Mouse (Mus musculus) forebrain, embryonic 12.5 days (tissue): ENCODE data around the gene Ift57. TPM values are rescaled to one million over a fixed set of nuclear protein-coding genes. Genes with fewer than 3 reads are reported as not detected.

Experiments
- ATAC-seq: fragments of 200-750 bp; cut with Nextera tagmentation; 2 replicates; pipeline ENCODE4 v1.8.0; 2017; ENCODE audit warnings: moderate TSS enrichment; ENCODE audit not compliant: low FRiP score
- H3K27ac ChIP-seq: fragments of 300-500 bp; sonication (generic); 2 replicates; pipeline ENCODE4 v1.5.1; 2016; ENCODE audit warnings: mild to moderate bottlenecking
- H3K27me3 ChIP-seq: fragments of 300-500 bp; sonication (generic); 2 replicates; pipeline ENCODE4 v1.6.1; 2016; ENCODE audit warnings: mild to moderate bottlenecking
- H3K36me3 ChIP-seq: fragments of 300-500 bp; sonication (generic); replicated peaks from 2 replicates; pipeline ENCODE4 v1.6.1; 2016; ENCODE audit warnings: mild to moderate bottlenecking
- H3K4me1 ChIP-seq: fragments of 300-500 bp; sonication (generic); 2 replicates; pipeline ENCODE4 v1.6.1; 2016
- H3K4me2 ChIP-seq: fragments of 300-500 bp; sonication (generic); 2 replicates; pipeline ENCODE4 v1.6.1; 2016; ENCODE audit warnings: mild to moderate bottlenecking, moderate library complexity
- H3K4me3 ChIP-seq: fragments of 300-500 bp; sonication (generic); replicated peaks from 2 replicates; pipeline ENCODE4 v1.5.1; 2016; ENCODE audit warnings: mild to moderate bottlenecking
- H3K9ac ChIP-seq: fragments of 300-500 bp; sonication (generic); 2 replicates; pipeline ENCODE4 v1.6.1; 2016; ENCODE audit warnings: mild to moderate bottlenecking
- H3K9me3 ChIP-seq: fragments of 300-500 bp; sonication (generic); 2 replicates; pipeline ENCODE4 v1.6.1; 2016
- WGBS: fragments of 180-500 bp; shearing (Covaris S2); methylation state at CpG from one replicate; pipeline ENCODE4 v1.1.7; 2016; 5-methylcytosine and 5-hydroxymethylcytosine counted together
- polyA plus RNA-seq: library from polyadenylated mRNA; unstranded; fragments of >200 nt; fragmentation: Nextera tagmentation; extraction: Ambion mirVana; gene quantifications from 2 replicates; pipeline ENCODE4 v1.2.1, GENCODE M21; 2016

Ift57 gene
- polyA plus RNA-seq, 1 experiment from 2014 or later: 36.6 TPM

DNA sequence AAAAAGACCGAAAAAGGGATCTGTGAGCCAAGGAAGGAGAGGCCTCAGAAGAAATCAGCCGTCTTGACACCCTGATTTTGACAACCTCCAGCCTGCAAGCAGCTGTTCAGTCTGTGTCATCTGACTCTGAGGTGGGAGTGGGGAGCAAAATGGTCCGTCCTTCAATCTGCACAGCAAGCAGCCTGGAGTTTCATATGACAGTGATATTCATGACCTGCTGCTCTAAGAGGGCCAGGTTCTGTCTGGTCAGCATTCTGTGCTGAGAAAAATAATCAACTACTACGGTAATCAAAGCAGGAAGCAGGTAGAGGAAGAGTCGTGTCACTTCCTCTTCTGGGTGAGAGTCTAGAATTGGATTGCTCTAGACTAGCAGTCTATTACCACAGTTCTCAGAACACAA is 102.4 kb downstream of the Ift57 start:
- 79% methylated on average over 5 of the region's 5 CpGs for WGBS
- Histone ChIP-seq H3K27me3 (no peaks in the 10 kb centered on the region), H3K9ac (no peak overlapping the region), H3K4me1 (peaks cover 18% of the 10 kb centered on the region), H3K4me2 (no peak overlapping the region), H3K4me3 (no peak overlapping the region), H3K27ac (no peak overlapping the region), H3K9me3 (no peaks in the 10 kb centered on the region), H3K36me3 (no peaks in the 10 kb centered on the region)
- ATAC-seq: no peak

DNA sequence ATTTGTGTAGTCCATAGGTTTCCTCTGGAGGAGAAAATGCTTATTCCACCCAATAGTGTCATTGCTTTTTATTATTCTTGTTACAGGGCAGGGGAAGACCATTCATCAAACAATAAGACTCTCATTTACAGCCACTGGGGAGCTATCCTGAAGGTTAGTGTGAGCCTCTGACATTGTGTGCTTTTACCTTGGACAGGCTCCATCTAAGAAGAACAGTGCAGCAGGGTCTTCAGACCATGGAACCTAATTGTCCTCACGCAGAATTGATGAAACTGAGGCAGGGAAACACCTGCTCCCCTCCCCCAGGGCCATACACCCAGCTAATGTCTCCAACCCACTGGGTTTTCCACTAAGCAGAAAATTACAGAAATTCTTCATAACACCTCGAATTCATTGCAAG is 104.0 kb downstream of the Ift57 start:
- no peaks in the 10 kb centered on the region for H3K27me3 ChIP-seq
- H3K9ac ChIP-seq: no peak overlapping the region
- peaks cover 18% of the 10 kb centered on the region for H3K4me1 ChIP-seq
- H3K4me3 ChIP-seq: no peak overlapping the region
- 37% methylated on average over 2 of the region's 2 CpGs for WGBS
- no peaks in the 10 kb centered on the region for H3K9me3 ChIP-seq
- H3K27ac ChIP-seq: no peak overlapping the region
- ATAC-seq: no peak
- no peaks in the 10 kb centered on the region for H3K36me3 ChIP-seq
- H3K4me2 ChIP-seq: no peak overlapping the region

DNA sequence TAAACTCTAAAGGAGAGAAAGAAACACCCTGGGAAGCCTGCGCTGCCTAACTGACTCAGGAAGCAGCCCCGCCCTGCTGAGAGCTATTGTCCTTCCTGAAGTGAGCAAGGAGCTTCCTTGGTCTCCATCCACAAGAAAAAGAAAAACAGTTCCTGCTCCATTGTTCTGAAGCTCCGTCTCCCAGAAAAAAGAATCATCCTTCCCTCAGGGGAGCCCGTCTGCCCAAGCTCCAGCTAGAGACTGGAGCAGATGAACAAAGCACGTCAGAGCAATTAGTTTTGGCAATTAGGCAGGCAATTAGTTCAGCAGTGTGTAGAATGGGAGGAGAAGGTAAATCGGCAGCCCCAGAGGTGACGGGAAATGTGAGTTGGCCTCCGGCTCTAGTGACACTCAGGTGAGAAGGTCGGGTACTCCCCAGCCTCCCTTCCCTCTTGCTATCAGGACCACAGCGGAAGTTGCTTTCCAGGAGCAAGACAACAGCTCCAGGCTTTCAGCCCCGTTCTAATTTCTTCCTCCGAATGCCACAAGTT is 105.0 kb downstream of the Ift57 start:
- Histone ChIP-seq H3K36me3 (no peaks in the 10 kb centered on the region), H3K9me3 (no peaks in the 10 kb centered on the region), H3K9ac (0 out of 2 replicates have a peak overlapping the region, but pooled peaks have one; percentile 25), H3K4me3 (peak overlapping the region; percentile 26), H3K27ac (peak overlapping the region; percentile 50), H3K4me1 (peaks cover 18% of the 10 kb centered on the region), H3K27me3 (no peaks in the 10 kb centered on the region), H3K4me2 (peak overlapping the region; percentile 57)
- WGBS: 1% methylated on average over 12 of the region's 12 CpGs
- peak; percentile 87 for ATAC-seq

DNA sequence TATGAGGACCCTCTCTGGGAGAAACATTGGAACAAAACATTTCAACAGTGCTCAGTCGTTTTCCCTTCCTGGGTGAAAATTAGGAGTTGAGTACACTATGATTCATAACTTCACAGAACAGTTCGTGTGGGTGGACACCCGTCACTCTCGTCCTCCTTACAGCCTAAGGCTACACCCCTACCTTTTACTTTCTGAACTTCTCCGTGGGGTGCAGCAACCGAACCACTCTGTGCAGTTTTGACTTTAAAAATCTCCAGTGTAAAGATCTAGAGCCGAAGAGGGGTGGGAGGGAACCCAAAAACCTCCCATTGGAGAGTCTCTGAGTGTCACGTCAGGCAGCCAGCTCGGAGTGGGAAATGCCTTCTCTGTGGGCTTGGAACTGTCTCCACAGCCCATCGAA is 107.9 kb downstream of the Ift57 start:
- no peaks in the 10 kb centered on the region for H3K27me3 ChIP-seq
- H3K4me3 ChIP-seq: no peak overlapping the region
- no peaks in the 10 kb centered on the region for H3K36me3 ChIP-seq
- no peak overlapping the region for H3K4me2 ChIP-seq
- H3K9me3 ChIP-seq: no peaks in the 10 kb centered on the region
- 83% methylated on average over 10 of the region's 10 CpGs for WGBS
- H3K9ac ChIP-seq: no peak overlapping the region
- H3K27ac ChIP-seq: no peak overlapping the region
- H3K4me1 ChIP-seq: peaks cover 18% of the 10 kb centered on the region
- no peak for ATAC-seq

DNA sequence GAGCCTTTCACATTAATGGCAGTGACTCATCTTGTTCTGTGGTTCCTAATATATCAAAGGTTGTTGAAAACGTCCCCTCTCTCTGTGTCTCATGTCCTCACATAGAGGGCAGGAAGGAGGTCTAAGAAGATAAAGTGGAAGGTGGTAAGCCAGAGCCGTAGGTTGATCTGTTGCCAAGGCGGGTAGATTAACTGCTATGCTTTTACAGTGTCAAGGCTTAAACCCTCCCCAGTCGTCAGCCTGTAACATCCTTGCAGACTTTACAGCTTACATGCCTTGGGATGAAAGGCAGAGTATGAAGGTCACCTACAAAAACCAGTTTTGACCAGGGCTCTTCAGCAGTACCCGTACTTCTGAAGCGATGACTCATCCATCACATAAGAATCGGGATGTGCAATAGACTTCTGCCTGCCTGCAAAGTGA is 108.4 kb downstream of the Ift57 start:
- Histone ChIP-seq H3K36me3 (no peaks in the 10 kb centered on the region), H3K9ac (no peak overlapping the region), H3K9me3 (no peaks in the 10 kb centered on the region), H3K4me2 (no peak overlapping the region), H3K4me3 (no peak overlapping the region), H3K4me1 (peaks cover 18% of the 10 kb centered on the region), H3K27ac (no peak overlapping the region), H3K27me3 (no peaks in the 10 kb centered on the region)
- ATAC-seq: no peak
- 91% methylated on average over 7 of the region's 7 CpGs for WGBS

DNA sequence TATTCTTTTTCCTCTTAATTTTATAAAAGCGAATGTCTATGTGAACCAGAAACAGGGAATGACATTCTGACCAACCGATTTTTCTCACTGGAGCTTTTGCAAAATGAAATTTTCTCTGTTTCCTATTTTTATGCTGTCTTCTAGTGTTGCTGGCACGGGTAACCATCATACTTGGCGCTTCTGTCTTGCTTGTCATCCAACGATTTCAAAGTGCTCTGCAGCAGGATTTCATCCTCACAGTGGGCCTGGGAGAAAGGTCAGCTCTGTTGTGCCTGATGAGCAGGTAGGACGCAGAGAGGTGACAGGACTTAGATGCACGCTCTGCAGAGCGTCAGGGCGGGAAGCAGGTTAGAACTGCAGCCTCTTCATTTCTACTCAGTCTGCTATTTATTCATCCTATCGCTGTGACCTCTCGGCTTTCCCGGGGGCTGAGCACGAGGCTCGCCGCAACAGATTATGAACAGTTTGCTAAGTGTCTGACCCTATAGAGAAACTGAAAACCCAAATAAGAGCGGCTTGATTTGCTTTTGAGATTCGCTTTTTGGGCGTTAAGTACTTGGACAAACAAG is 108.9 kb downstream of the Ift57 start:
- WGBS: 87% methylated on average over 18 of the region's 18 CpGs
- no peaks in the 10 kb centered on the region for H3K27me3 ChIP-seq

DNA sequence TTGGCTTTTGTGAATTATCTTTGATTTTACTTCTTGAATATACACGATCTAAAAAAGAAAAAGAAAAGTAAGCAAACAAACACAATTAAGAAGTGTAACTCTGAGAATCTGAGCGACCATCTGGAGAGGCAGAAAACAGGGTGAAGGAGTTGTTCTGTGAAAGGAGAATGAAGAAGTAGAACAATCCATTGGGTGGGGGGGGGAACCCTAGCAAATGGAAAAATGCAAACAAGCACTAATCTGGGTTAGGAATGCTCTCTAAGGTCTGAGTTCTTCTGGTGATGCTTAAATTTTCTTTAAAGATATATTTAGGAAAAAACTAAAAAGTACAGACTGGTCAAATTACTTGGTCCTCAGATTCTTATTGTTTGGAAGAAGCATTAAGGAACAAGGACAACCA is 112.9 kb downstream of the Ift57 start:
- no peaks in the 10 kb centered on the region for H3K27me3 ChIP-seq
- H3K4me1 ChIP-seq: no peaks in the 10 kb centered on the region
- ATAC-seq: no peak
- no peaks in the 10 kb centered on the region for H3K9me3 ChIP-seq
- H3K4me3 ChIP-seq: no peak overlapping the region
- no peak overlapping the region for H3K27ac ChIP-seq
- H3K36me3 ChIP-seq: no peaks in the 10 kb centered on the region
- 85% methylated on average over 2 of the region's 2 CpGs for WGBS
- H3K4me2 ChIP-seq: no peak overlapping the region
- H3K9ac ChIP-seq: no peak overlapping the region

More for the DNA sequence above, 108.9 kb downstream of the Ift57 start:
- H3K9me3 ChIP-seq: no peaks in the 10 kb centered on the region
- H3K4me3 ChIP-seq: no peak overlapping the region
- H3K4me2 ChIP-seq: no peak overlapping the region
- ATAC-seq: no peak
- H3K36me3 ChIP-seq: no peaks in the 10 kb centered on the region
- peaks cover 18% of the 10 kb centered on the region for H3K4me1 ChIP-seq
- H3K27ac ChIP-seq: no peak overlapping the region
- no peak overlapping the region for H3K9ac ChIP-seq

DNA sequence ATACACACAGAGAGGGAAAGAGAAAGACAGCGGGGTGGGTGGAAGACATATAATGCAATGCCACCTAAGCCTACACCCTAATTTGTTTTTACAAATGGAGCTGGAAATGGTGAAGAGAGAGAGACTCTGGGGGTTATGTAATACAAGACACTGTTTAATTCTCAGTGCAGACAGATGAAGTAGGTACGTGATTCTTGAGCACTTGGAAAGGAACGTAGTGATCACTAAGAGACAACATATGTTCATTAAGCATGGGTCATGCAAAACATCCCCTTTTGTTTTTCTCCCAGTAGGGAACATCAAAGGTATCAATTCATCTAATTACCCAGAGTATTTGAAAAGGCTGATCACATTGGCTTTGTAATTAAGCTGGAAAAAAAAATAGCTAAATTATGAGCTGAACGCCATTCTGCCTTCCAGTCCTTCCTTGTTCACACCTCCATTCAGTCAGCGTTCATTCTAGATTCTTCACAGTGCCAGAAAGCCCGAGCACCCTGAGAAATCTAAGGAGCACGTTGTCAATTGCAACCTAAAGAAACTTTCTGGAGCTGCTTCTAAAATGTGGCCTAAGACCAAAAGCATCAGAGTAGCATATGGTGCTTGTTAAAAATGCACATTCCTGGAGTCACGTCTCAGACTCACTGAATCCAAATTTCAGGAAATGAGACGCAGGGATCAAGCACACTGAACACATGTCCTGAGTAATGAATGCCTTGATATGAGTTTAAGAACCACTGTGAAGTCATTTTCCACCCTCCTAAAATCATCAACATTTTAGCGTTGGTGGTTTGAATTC is 114.0 kb downstream of the Ift57 start:
- WGBS: 65% methylated on average over 10 of the region's 10 CpGs
- no peaks in the 10 kb centered on the region for H3K27me3 ChIP-seq
- H3K9ac ChIP-seq: no peak overlapping the region
- ATAC-seq: peak; percentile 36; the same call in 1 of the 2 replicates
- no peak overlapping the region for H3K4me3 ChIP-seq
- H3K27ac ChIP-seq: no peak overlapping the region
- H3K4me1 ChIP-seq: no peaks in the 10 kb centered on the region
- no peaks in the 10 kb centered on the region for H3K9me3 ChIP-seq
- H3K4me2 ChIP-seq: no peak overlapping the region
- H3K36me3 ChIP-seq: no peaks in the 10 kb centered on the region

DNA sequence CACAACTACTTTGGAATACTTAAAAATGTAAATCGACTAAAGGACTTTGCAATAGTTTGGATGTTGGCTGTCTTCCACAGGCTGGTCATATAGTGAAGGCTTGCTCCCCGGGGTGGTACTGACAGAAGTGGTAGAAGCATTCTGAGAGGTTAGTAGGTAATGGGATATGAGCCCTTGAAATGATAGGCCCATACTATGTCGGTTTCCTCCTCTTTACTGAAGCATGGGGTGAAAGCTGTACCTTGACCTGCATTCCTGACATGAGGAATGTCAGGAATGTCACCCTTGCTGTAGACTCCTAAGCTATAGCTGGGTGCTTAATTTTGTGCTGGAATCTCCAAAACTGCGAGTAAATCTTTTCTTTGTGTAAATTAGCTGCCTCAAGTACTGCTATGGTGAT is 115.4 kb downstream of the Ift57 start:
- Histone ChIP-seq H3K36me3 (no peaks in the 10 kb centered on the region), H3K4me1 (no peaks in the 10 kb centered on the region), H3K9ac (no peak overlapping the region), H3K4me2 (no peak overlapping the region), H3K27ac (no peak overlapping the region), H3K4me3 (no peak overlapping the region), H3K9me3 (no peaks in the 10 kb centered on the region), H3K27me3 (no peaks in the 10 kb centered on the region)
- no peak for ATAC-seq
- 78% methylated on average over 4 of the region's 4 CpGs for WGBS

Other genes starting within 250 kb of the Ift57 start
- 61.0 and 61.4 TPM in 2 replicates for gene Cd47, start 101.3 kb downstream of the Ift57 start, polyA plus RNA-seq